Mouse (Mus musculus) kidney, embryonic 15.5 days (tissue): ENCODE measurements around the gene Rab1b. TPM values are rescaled to one million over a fixed set of nuclear protein-coding genes. Genes with fewer than 3 reads are reported as not detected.

Experiments
- ATAC-seq: fragments of 200-750 bp; cut with Nextera tagmentation; replicated peaks from 2 replicates; pipeline ENCODE4 v1.8.0; 2017; ENCODE audit warnings: moderate TSS enrichment; ENCODE audit not compliant: low FRiP score
- H3K27ac ChIP-seq: fragments of 300-500 bp; sonication (generic); 2 replicates; pipeline ENCODE4 v1.5.1; 2015; ENCODE audit warnings: mild to moderate bottlenecking, inconsistent platforms
- H3K27me3 ChIP-seq: fragments of 300-500 bp; sonication (generic); 2 replicates; pipeline ENCODE4 v1.6.1; 2015; ENCODE audit warnings: inconsistent platforms
- H3K36me3 ChIP-seq: fragments of 300-500 bp; sonication (generic); 2 replicates; pipeline ENCODE4 v1.6.1; 2015; ENCODE audit warnings: inconsistent platforms
- H3K4me1 ChIP-seq: fragments of 300-500 bp; sonication (generic); 2 replicates; pipeline ENCODE4 v1.6.1; 2015; ENCODE audit warnings: inconsistent platforms
- H3K4me2 ChIP-seq: fragments of 300-500 bp; sonication (generic); 2 replicates; pipeline ENCODE4 v1.6.1; 2015; ENCODE audit warnings: moderate library complexity, mild to moderate bottlenecking, inconsistent platforms
- H3K4me3 ChIP-seq: fragments of 300-500 bp; sonication (generic); replicated peaks from 2 replicates; pipeline ENCODE4 v1.5.1; 2015; ENCODE audit warnings: mild to moderate bottlenecking, inconsistent platforms
- H3K9ac ChIP-seq: fragments of 300-500 bp; sonication (generic); 2 replicates; pipeline ENCODE4 v1.6.1; 2015; ENCODE audit warnings: mild to moderate bottlenecking, inconsistent platforms
- H3K9me3 ChIP-seq: fragments of 300-500 bp; sonication (generic); replicated peaks from 2 replicates; pipeline ENCODE4 v1.6.1; 2016; ENCODE audit warnings: inconsistent platforms
- WGBS: fragments of 180-500 bp; shearing (Covaris S2); methylation state at CpG from one replicate; pipeline ENCODE4 v1.1.7; 2015; ENCODE audit warnings: mixed read lengths; 5-methylcytosine and 5-hydroxymethylcytosine counted together
- polyA plus RNA-seq: library from polyadenylated mRNA; unstranded; fragments of >200 nt; fragmentation: Nextera tagmentation; extraction: Ambion mirVana; gene quantifications from 2 replicates; pipeline ENCODE4 v1.2.1, GENCODE M21; 2015

The Rab1b gene
- polyA plus RNA-seq, 1 experiment from 2014 or later = 290 TPM

DNA sequence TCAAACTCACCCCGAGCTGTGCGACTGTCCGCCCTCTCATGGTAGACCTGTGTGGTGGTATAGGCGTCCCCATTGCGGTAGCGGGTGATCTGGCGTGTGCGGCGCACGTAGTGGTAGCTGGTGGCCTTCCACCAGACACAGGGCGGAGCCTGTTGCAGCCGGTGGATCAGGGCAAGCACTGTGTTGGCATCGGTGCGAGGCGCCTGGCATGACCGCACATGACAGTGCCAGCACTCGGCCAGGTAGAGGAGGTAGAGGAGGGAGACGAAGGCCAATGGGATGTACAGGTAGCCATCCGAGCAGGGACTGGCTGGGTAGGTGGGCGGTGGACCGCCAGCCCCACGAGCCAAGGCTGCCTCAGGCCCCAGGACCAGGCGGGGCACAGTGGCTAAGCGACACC, 24.3 kb downstream of the Rab1b start:
- Histone ChIP-seq H3K27me3 (peaks cover 83% of the 10 kb centered on the region), H3K4me2 (no peak overlapping the region), H3K4me3 (no peak overlapping the region), H3K36me3 (no peaks in the 10 kb centered on the region), H3K4me1 (peaks cover 17% of the 10 kb centered on the region), H3K9me3 (no peaks in the 10 kb centered on the region), H3K9ac (no peak overlapping the region), H3K27ac (no peak overlapping the region)
- no peak for ATAC-seq
- 66% methylated on average over 24 of the region's 24 CpGs for WGBS

DNA sequence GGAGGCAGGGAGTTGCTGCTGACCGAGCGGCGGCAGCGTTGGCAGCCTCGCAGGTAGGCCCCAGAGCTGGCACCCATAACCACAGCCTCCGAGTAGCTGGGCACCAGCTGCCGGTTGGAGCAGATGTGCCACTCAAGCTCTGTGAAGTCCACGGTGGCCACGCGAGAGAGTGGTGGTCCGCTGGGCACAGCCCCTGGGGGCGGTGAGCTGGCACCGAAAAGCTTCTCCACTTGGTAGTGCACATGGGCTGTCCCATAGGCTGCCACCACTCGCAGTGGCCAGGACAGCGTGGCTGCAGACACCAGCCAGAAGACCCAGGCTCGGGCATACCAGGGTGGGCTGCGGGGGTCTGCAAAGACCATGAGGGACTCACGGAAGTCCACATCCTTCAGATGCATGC, 24.9 kb downstream of the Rab1b start:
- Histone ChIP-seq H3K4me2 (no peak overlapping the region), H3K9ac (no peak overlapping the region), H3K36me3 (no peaks in the 10 kb centered on the region), H3K9me3 (no peaks in the 10 kb centered on the region), H3K4me1 (peaks cover 13% of the 10 kb centered on the region), H3K27ac (no peak overlapping the region), H3K4me3 (no peak overlapping the region), H3K27me3 (peaks cover 83% of the 10 kb centered on the region)
- 61% methylated on average over 18 of the region's 18 CpGs for WGBS
- no peak for ATAC-seq

DNA sequence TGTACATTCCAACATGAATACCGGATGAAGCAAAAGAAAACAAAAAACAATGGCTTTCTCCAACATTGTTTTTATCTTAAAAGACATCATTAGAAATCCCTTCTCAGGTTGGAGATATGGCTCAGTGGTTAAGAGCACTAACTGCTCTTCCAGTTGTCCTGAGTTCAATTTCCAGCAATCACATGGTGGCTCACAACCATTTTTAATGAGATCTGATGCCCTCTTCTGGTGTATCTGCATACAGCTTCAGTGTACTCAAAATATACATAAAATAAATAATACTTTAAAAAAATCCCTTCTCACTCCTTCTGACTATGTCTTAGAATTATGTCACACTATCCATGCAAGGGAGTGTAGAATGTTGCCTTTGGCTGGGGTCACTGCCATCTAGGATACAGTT, 27.6 kb downstream of the Rab1b start:
- Histone ChIP-seq H3K27ac (no peak overlapping the region), H3K4me2 (no peak overlapping the region), H3K27me3 (peaks cover 69% of the 10 kb centered on the region), H3K9ac (no peak overlapping the region), H3K36me3 (no peaks in the 10 kb centered on the region), H3K9me3 (no peaks in the 10 kb centered on the region), H3K4me3 (no peak overlapping the region), H3K4me1 (no peaks in the 10 kb centered on the region)
- ATAC-seq = no peak
- WGBS = 96% methylated on average over 1 of the region's 1 CpGs

DNA sequence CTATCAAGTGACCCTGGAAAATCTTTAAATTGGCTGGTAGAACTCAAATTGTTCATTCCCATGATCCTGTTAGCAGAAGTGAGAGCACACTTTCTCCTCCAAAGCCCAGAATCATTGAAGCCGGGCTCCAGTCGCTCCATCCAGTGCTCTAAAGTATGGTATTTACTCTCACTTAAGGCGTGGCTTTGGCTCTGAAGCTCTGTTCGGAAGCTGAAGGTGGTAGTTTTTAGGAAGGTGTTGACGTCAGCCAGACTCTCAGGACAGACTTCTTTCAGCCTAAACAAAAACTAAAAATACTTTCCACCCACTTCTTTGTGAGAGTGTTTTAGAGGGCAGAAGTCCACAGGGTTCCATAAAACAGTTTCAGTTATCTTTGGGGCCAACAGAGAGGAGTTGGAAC, 33.4 kb downstream of the Rab1b start:
- Histone ChIP-seq H3K27ac (no peak overlapping the region), H3K4me2 (0 out of 2 replicates have a peak overlapping the region, but pooled peaks have one; percentile 84)
- 39% methylated on average over 5 of the region's 5 CpGs for WGBS

DNA sequence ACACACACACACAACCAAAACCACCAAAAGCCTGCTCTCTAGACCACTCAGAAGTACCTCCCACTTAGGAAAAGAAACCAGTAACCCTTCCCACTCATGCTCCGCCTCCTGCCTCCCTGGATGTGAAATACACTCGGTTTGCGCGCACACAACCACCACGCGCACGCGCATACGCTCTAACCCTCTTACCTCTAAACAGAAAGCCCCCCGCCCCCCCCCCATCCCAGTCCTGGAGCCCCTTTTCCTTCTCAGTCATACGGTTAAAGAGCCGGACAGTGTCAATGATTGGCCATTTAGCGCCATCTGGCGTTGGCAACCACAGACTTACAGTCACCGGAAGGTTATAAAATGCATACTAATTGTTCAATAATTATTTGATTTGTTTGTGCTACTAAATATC, 33.8 kb downstream of the Rab1b start:
- no peak; the same call in 1 of the 2 replicates for ATAC-seq
- no peak overlapping the region for H3K9ac ChIP-seq
- H3K27ac ChIP-seq = peak overlapping the region; percentile 85
- peak overlapping the region; percentile 84 for H3K4me2 ChIP-seq
- no peaks in the 10 kb centered on the region for H3K9me3 ChIP-seq
- peak overlapping the region; percentile 55 for H3K4me3 ChIP-seq
- peaks cover 49% of the 10 kb centered on the region for H3K4me1 ChIP-seq
- peaks cover 53% of the 10 kb centered on the region for H3K27me3 ChIP-seq
- 1% methylated on average over 15 of the region's 15 CpGs for WGBS
- H3K36me3 ChIP-seq = no peaks in the 10 kb centered on the region

More for the DNA sequence above, 33.4 kb downstream of the Rab1b start:
- H3K36me3 ChIP-seq = no peaks in the 10 kb centered on the region
- H3K4me1 ChIP-seq = peaks cover 44% of the 10 kb centered on the region
- H3K4me3 ChIP-seq = no peak overlapping the region
- ATAC-seq = no peak
- H3K27me3 ChIP-seq = peaks cover 51% of the 10 kb centered on the region
- H3K9me3 ChIP-seq = no peaks in the 10 kb centered on the region
- H3K9ac ChIP-seq = no peak overlapping the region

DNA sequence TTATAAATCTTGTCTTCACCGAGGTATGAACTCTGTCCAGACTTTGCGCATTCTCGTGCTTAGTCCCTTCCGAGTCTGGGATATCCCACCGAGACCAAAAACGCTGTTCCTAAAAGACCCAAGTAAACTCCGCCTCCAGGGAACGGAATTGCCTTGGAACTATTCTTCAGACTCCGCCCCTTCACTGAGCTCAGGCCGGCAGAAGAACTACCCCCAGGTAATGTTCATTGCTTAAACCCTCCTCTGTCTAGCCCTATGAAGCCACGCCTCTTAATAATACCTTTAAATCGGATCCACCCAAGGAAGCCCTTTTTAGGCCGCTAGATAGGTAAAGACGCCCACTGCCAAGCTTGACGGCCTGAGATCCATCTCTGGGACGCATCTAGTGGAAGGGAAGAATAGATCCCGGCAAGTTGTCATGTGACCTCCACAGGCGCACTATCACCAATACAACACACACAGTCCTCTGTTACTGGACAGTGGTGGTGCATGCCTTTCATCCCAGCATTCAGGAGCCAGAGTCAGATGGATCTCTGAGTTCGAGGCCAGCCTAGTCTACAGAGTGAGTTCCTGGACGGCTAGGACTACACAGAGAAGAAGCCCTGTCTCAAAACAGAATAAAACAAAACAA, 34.4 kb downstream of the Rab1b start:
- peak; percentile 12; the same call in 1 of the 2 replicates for ATAC-seq
- peak overlapping the region; percentile 85 for H3K27ac ChIP-seq
- H3K9ac ChIP-seq = peak overlapping the region; percentile 24; the same call in 1 of the 2 replicates
- H3K36me3 ChIP-seq = no peaks in the 10 kb centered on the region
- H3K27me3 ChIP-seq = peaks cover 58% of the 10 kb centered on the region
- WGBS = 2% methylated on average over 20 of the region's 20 CpGs
- no peaks in the 10 kb centered on the region for H3K9me3 ChIP-seq
- H3K4me2 ChIP-seq = peak overlapping the region; percentile 84
- peak overlapping the region; percentile 55 for H3K4me3 ChIP-seq
- peaks cover 54% of the 10 kb centered on the region for H3K4me1 ChIP-seq

DNA sequence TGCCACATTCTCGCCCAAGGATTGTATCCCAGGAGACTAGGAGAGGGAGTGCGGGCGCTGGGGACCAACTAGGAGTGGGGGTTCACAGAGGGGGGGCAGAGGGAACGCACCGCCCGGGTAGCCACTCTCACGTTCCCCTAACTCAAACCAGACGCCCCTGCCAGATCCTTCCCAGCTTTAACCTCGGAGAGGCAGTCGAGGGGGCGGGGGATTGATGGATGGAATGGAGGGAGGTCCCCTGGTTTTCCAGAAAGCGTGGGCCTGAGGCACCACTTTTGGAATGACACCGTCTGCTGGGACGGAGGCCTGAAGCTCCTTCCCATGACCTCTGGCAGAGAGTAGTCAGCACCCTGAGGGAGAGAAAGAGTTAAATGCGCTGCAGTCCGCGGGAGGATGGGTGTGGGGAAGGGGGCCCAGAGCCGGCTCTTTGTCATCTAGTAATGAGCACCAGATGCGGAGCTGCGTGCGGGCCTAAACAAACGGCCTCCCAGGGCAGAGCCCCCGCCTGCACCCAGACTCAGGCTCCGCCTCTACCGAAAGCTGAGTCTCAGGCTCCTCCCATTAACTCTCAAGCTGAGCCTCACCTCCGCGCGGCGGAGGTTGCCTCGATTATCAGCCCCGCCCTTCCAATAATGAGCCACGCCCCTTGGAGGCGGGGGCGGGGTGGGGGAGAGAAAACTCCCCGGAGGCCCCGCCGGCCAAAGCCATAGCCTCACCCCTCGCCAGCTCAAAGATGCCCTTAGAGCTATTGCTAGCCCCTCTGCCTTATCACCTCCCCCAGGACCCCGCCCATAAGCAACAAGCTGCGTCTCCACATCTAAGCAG, 35.1 kb downstream of the Rab1b start:
- H3K4me1 ChIP-seq = peaks cover 62% of the 10 kb centered on the region
- H3K4me2 ChIP-seq = peak overlapping the region; percentile 84
- peaks cover 65% of the 10 kb centered on the region for H3K27me3 ChIP-seq
- H3K4me3 ChIP-seq = peak overlapping the region; percentile 55
- H3K9ac ChIP-seq = peak overlapping the region; percentile 50
- WGBS = under 1% methylated on average over 40 of the region's 40 CpGs
- H3K36me3 ChIP-seq = no peaks in the 10 kb centered on the region
- H3K27ac ChIP-seq = peak overlapping the region; percentile 85
- ATAC-seq = peak; percentile 85
- H3K9me3 ChIP-seq = no peaks in the 10 kb centered on the region

DNA sequence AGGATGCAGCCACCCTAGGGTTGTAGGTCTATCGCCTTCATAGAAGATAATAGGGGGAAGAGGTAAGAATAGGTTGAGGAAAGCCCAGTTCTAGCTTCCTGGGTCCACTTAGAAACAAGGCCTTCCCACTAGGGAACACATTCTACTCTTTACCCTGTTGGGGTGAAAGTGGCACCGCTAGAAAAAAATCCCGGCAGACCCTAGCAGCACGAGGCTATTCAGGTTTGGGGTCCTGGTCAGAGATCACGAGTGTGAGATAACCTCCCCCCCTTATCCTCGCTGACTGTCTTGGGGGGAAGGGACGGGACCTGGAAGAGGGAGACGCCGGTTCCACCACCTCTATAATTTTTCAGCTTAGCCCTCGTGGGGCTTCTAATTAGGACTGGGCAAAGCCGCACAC, 35.8 kb downstream of the Rab1b start:
- no peaks in the 10 kb centered on the region for H3K9me3 ChIP-seq
- peaks cover 63% of the 10 kb centered on the region for H3K4me1 ChIP-seq
- peaks cover 66% of the 10 kb centered on the region for H3K27me3 ChIP-seq
- 13% methylated on average over 11 of the region's 11 CpGs for WGBS
- peak overlapping the region; percentile 50 for H3K9ac ChIP-seq
- H3K4me2 ChIP-seq = peak overlapping the region; percentile 84
- H3K27ac ChIP-seq = peak overlapping the region; percentile 85
- ATAC-seq = no peak
- H3K4me3 ChIP-seq = peak overlapping the region; percentile 55
- H3K36me3 ChIP-seq = no peaks in the 10 kb centered on the region

DNA sequence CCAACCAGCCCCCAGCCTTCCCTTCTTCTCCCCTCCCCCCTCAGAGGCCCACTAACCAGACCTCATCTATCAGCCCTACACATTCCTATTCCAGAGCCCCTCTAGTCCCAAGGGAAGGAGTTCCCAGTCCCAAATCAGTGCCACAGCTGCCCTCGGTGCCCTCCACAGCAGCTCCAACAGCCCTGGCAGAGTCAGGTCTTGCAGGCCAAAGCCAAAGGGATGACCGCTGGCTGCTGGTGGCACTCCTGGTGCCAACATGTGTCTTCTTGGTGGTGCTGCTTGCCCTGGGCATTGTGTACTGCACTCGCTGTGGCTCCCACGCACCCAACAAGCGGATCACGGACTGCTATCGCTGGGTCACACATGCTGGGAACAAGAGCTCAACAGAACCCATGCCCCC, 36.9 kb downstream of the Rab1b start:
- WGBS = 86% methylated on average over 7 of the region's 7 CpGs
- no peak for ATAC-seq
- Histone ChIP-seq H3K4me1 (peaks cover 70% of the 10 kb centered on the region), H3K27me3 (peaks cover 62% of the 10 kb centered on the region), H3K27ac (no peak overlapping the region; the same call in 1 of the 2 replicates), H3K4me3 (peak overlapping the region; percentile 55), H3K36me3 (no peaks in the 10 kb centered on the region), H3K4me2 (peak overlapping the region; percentile 84), H3K9ac (0 out of 2 replicates have a peak overlapping the region, but pooled peaks have one; percentile 1), H3K9me3 (no peaks in the 10 kb centered on the region)

DNA sequence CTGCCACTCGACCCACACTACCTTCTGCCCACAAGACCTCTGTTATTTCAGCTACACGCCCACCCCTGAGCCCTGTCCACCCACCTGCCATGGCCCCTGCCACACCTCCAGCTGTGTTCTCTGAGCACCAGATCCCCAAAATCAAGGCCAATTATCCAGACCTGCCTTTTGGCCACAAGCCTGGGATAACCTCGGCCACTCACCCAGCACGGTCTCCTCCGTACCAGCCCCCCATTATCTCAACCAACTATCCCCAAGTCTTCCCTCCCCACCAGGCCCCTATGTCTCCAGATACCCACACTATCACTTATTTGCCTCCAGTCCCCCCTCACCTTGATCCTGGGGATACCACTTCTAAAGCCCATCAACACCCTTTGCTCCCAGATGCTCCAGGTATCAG, 37.4 kb downstream of the Rab1b start:
- H3K9ac ChIP-seq = no peak overlapping the region
- H3K27ac ChIP-seq = no peak overlapping the region; the same call in 1 of the 2 replicates
- no peaks in the 10 kb centered on the region for H3K9me3 ChIP-seq
- H3K36me3 ChIP-seq = no peaks in the 10 kb centered on the region
- H3K27me3 ChIP-seq = peaks cover 58% of the 10 kb centered on the region
- H3K4me1 ChIP-seq = peaks cover 75% of the 10 kb centered on the region
- WGBS = 78% methylated on average over 5 of the region's 5 CpGs
- ATAC-seq = no peak
- peak overlapping the region; percentile 84 for H3K4me2 ChIP-seq
- H3K4me3 ChIP-seq = peak overlapping the region; percentile 55

DNA sequence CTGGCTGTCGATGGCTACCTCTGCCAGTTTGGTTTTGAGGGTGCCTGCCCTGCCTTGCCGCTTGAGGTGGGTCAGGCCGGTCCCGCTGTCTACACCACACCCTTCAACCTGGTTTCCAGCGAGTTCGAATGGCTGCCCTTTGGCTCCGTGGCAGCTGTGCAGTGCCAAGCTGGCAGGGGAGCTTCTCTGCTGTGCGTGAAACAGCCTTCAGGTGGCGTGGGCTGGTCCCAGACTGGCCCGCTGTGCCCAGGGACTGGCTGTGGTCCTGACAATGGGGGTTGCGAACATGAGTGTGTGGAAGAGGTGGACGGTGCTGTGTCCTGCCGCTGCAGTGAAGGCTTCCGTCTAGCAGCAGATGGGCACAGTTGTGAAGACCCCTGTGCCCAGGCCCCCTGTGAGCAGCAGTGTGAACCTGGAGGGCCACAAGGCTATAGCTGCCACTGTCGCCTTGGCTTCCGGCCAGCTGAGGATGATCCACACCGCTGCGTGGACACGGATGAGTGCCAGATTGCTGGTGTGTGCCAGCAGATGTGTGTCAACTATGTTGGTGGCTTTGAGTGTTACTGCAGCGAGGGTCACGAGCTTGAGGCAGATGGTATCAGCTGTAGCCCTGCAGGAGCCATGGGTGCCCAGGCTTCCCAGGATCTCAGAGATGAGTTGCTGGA, 38.2 kb downstream of the Rab1b start:
- no peak for ATAC-seq
- 35% methylated on average over 21 of the region's 21 CpGs for WGBS
- Histone ChIP-seq H3K4me2 (peak overlapping the region; percentile 84), H3K9ac (peak overlapping the region; percentile 64), H3K4me1 (peaks cover 75% of the 10 kb centered on the region), H3K36me3 (no peaks in the 10 kb centered on the region), H3K4me3 (peak overlapping the region; percentile 55), H3K9me3 (no peaks in the 10 kb centered on the region), H3K27me3 (peaks cover 50% of the 10 kb centered on the region), H3K27ac (peak overlapping the region; percentile 93; the same call in 1 of the 2 replicates)
